Mouse (Mus musculus) CH12.LX (cell line): ENCODE data around the gene Car2. TPM values are rescaled to one million over a fixed set of nuclear protein-coding genes. Genes with fewer than 3 reads are reported as not detected.

Experiments used
- DNase-seq: peaks from one replicate; pipeline ENCODE4 v3.0.0-alpha.2; 2013; ENCODE audit errors: extremely low read depth
- H3K27ac ChIP-seq: 2 replicates; pipeline ENCODE4 v1.5.1; 2012; ENCODE audit warnings: low read depth, mild to moderate bottlenecking, control low read depth, moderate library complexity; ENCODE audit not compliant: insufficient read depth
- H3K27me3 ChIP-seq: replicated peaks from 2 replicates; pipeline ENCODE3; 2012; ENCODE audit warnings: inconsistent platforms
- H3K36me3 ChIP-seq, 2 experiments: replicated peaks in 1 of 2; 2 replicates each; pipeline versions ENCODE3 to v1.6.1; 2012; ENCODE audit warnings: inconsistent platforms in 1 of 2, low read length in 1 of 2, mild to moderate bottlenecking in 1 of 2, mixed read lengths in 1 of 2, moderate library complexity in 1 of 2; ENCODE audit not compliant: control insufficient read depth in 1 of 2, insufficient read depth in 1 of 2
- H3K4me1 ChIP-seq, 2 experiments: 2 replicates each; pipeline ENCODE4 v1.6.1; 2012; ENCODE audit warnings: inconsistent platforms in 1 of 2, moderate library complexity in 1 of 2; ENCODE audit not compliant: insufficient read depth in 2 of 2, control insufficient read depth in 1 of 2
- H3K4me2 ChIP-seq: 2 replicates; pipeline ENCODE4 v1.6.1; 2012; ENCODE audit warnings: low read depth, mild to moderate bottlenecking, control low read depth; ENCODE audit not compliant: poor library complexity, insufficient read depth, severe bottlenecking
- H3K4me3 ChIP-seq, 3 experiments: fragments of 150-350 bp in 1 of 3; sonication (generic) in 1 of 3; replicated peaks in 1 of 3; 2 replicates each; pipeline versions ENCODE3 to v1.5.1; 2011 to 2012; ENCODE audit warnings: low read depth in 2 of 3, low read length in 2 of 3, mild to moderate bottlenecking in 2 of 3, moderate library complexity in 2 of 3, control low read depth in 1 of 3, improper control_type of control experiment in 1 of 3, inconsistent platforms in 1 of 3, mixed read lengths in 1 of 3; ENCODE audit not compliant: poor library complexity in 1 of 3
- H3K79me2 ChIP-seq: replicated peaks from 2 replicates; pipeline ENCODE4 v1.6.1; 2012; ENCODE audit warnings: mild to moderate bottlenecking, moderate library complexity; ENCODE audit not compliant: control insufficient read depth, poor library complexity, insufficient read depth, severe bottlenecking; ENCODE audit errors: extremely low read depth
- H3K9ac ChIP-seq: 2 replicates; pipeline ENCODE4 v1.6.1; 2012; ENCODE audit warnings: low read depth, mild to moderate bottlenecking, control low read depth, moderate library complexity; ENCODE audit not compliant: insufficient read depth
- H3K9me3 ChIP-seq: replicated peaks from 2 replicates; pipeline ENCODE3; 2012; ENCODE audit warnings: low read length, inconsistent platforms, mixed read lengths
- BHLHE40 ChIP-seq: IDR thresholded peaks from 2 replicates; pipeline ENCODE4 v1.6.1; 2011; ENCODE audit warnings: mild to moderate bottlenecking, low read depth, low read length, improper control_type of control experiment
- CHD2 ChIP-seq: IDR thresholded peaks from 2 replicates; pipeline ENCODE4 v1.6.1; 2011; ENCODE audit warnings: low read length, improper control_type of control experiment
- E2F4 ChIP-seq: IDR thresholded peaks from 2 replicates; pipeline ENCODE4 v1.6.1; 2011; ENCODE audit warnings: low read depth, low read length, improper control_type of control experiment; ENCODE audit not compliant: insufficient replicate concordance
- ELF1 ChIP-seq: IDR thresholded peaks from 2 replicates; pipeline ENCODE4 v1.6.1; 2014; ENCODE audit warnings: low read depth, mild to moderate bottlenecking, inconsistent platforms, low read length, improper control_type of control experiment
- ETS1 ChIP-seq: conservative IDR thresholded peaks from 2 replicates; pipeline ENCODE4 v1.6.1; 2012; ENCODE audit warnings: low read depth, mild to moderate bottlenecking, inconsistent platforms, low read length, improper control_type of control experiment, moderate library complexity
- GABPA ChIP-seq: IDR thresholded peaks from 2 replicates; pipeline ENCODE4 v1.6.1; 2012; ENCODE audit warnings: low read depth, low read length, improper control_type of control experiment, inconsistent platforms; ENCODE audit not compliant: insufficient replicate concordance
- HCFC1 ChIP-seq: IDR thresholded peaks from 2 replicates; pipeline ENCODE4 v1.6.1; 2012; ENCODE audit warnings: low read depth, mild to moderate bottlenecking, inconsistent platforms, low read length, improper control_type of control experiment
- JUN ChIP-seq: IDR thresholded peaks from 2 replicates; pipeline ENCODE4 v1.6.1; 2011; ENCODE audit warnings: low read depth, mild to moderate bottlenecking, low read length, improper control_type of control experiment, moderate library complexity; ENCODE audit not compliant: insufficient read depth
- KAT2A ChIP-seq: IDR thresholded peaks from 2 replicates; pipeline ENCODE4 v1.6.1; 2012; ENCODE audit warnings: low read length, improper control_type of control experiment, inconsistent platforms; ENCODE audit not compliant: insufficient replicate concordance
- MEF2A ChIP-seq: IDR thresholded peaks from 2 replicates; pipeline ENCODE4 v1.6.1; 2014; ENCODE audit warnings: low read depth, mild to moderate bottlenecking, inconsistent platforms, low read length, improper control_type of control experiment, borderline replicate concordance
- MXI1 ChIP-seq: IDR thresholded peaks from 2 replicates; pipeline ENCODE4 v1.6.1; 2011; ENCODE audit warnings: mild to moderate bottlenecking, low read depth, low read length, improper control_type of control experiment
- MYC ChIP-seq: IDR thresholded peaks from 2 replicates; pipeline ENCODE4 v1.6.1; 2011; ENCODE audit warnings: low read depth, mild to moderate bottlenecking, improper control_type of control experiment, low read length
- NELFE ChIP-seq: IDR thresholded peaks from 2 replicates; pipeline ENCODE4 v1.6.1; 2011; ENCODE audit warnings: low read depth, low read length, improper control_type of control experiment
- NRF1 ChIP-seq: IDR thresholded peaks from 2 replicates; pipeline ENCODE4 v1.6.1; 2014; ENCODE audit warnings: low read depth, mild to moderate bottlenecking, inconsistent platforms, low read length, improper control_type of control experiment, moderate library complexity
- PAX5 ChIP-seq: IDR thresholded peaks from 2 replicates; pipeline ENCODE4 v1.6.1; 2012; ENCODE audit warnings: low read length, inconsistent platforms, mixed read lengths
- RAD21 ChIP-seq: IDR thresholded peaks from 2 replicates; pipeline ENCODE4 v1.6.1; 2011; ENCODE audit warnings: low read depth, mild to moderate bottlenecking, low read length, improper control_type of control experiment, moderate library complexity
- RCOR1 ChIP-seq: conservative IDR thresholded peaks from 2 replicates; pipeline ENCODE4 v1.6.1; 2012; ENCODE audit warnings: low read depth, mild to moderate bottlenecking, inconsistent platforms, low read length, improper control_type of control experiment
- SIN3A ChIP-seq: IDR thresholded peaks from 2 replicates; pipeline ENCODE4 v1.6.1; 2012; ENCODE audit warnings: low read length, improper control_type of control experiment, inconsistent platforms
- TBP ChIP-seq: conservative IDR thresholded peaks from 2 replicates; pipeline ENCODE4 v1.6.1; 2011; ENCODE audit warnings: low read depth, low read length, improper control_type of control experiment
- TCF12 ChIP-seq: IDR thresholded peaks from 2 replicates; pipeline ENCODE4 v1.6.1; 2014; ENCODE audit warnings: low read depth, mild to moderate bottlenecking, inconsistent platforms, low read length, improper control_type of control experiment
- USF1 ChIP-seq: IDR thresholded peaks from 2 replicates; pipeline ENCODE4 v1.6.1; 2014; ENCODE audit warnings: low read depth, mild to moderate bottlenecking, inconsistent platforms, low read length, improper control_type of control experiment
- USF2 ChIP-seq: conservative IDR thresholded peaks from 2 replicates; pipeline ENCODE4 v1.6.1; 2011; ENCODE audit warnings: low read depth, low read length, improper control_type of control experiment
- ZMIZ1 ChIP-seq: IDR thresholded peaks from 2 replicates; pipeline ENCODE4 v1.6.1; 2012; ENCODE audit warnings: low read depth, mild to moderate bottlenecking, inconsistent platforms, low read length, improper control_type of control experiment
- ZNF384 ChIP-seq: IDR thresholded peaks from 2 replicates; pipeline ENCODE4 v1.6.1; 2012; ENCODE audit warnings: low read depth, low read length, improper control_type of control experiment, inconsistent platforms
- dilution Hi-C: fragments of 300-500 bp; cut with MboI; formaldehyde crosslinking; loops from 2 replicates; pipeline ENCODE4 v1.14.3; 2020; ENCODE audit warnings: low sequenced_read_pairs; ENCODE audit not compliant: extremely low pct_unique_long_range_greater_than_20kb, extremely low pct_ligation_motif_present
- in situ Hi-C: fragments of 300-500 bp; cut with MboI; formaldehyde crosslinking; loops from 3 replicates; pipeline ENCODE4 v1.14.3; 2019; ENCODE audit warnings: low sequenced_read_pairs, low pct_ligation_motif_present, low pct_unique_long_range_greater_than_20kb, mixed read lengths
- polyA plus RNA-seq: library from polyadenylated mRNA; unstranded; fragments of >175 nt; gene quantifications from 2 replicates; pipeline ENCODE4 v1.2.1, GENCODE M21; 2012; ENCODE audit warnings: low read depth; ENCODE audit not compliant: insufficient read length
- total RNA-seq, 2 experiments: library from RNA; depleted of rRNA; stranded (reverse); fragments of 300-350 nt in 1 of 2; fragments of >200 nt in 1 of 2; gene quantifications; 2 replicates each; pipeline ENCODE4 v1.2.3; 2012 to 2014

The Car2 gene
- total RNA-seq (2012; rRNA removed), result not detected in 2 replicates
- total RNA-seq (2014; rRNA removed), result 0.16 TPM in 1 of 2 replicates, not detected in the other
- not detected in 2 replicates for polyA plus RNA-seq

- dilution Hi-C loops, result no loop called here
- Histone ChIP-seq H3K79me2 (no peaks in the 10 kb centered on the region), H3K36me3 (no peaks in the 10 kb centered on the region), H3K27me3 (no peaks in the 10 kb centered on the region), H3K9ac (no peak within 1 kb of the TSS), H3K9me3 (peaks cover 10% of the 10 kb centered on the region), H3K4me1 (peaks cover 0 to 9% of the 10 kb centered on the region in 2 experiments; a peak in 2 of 4 replicates), H3K4me3 (no peak within 1 kb of the TSS), H3K4me2 (no peak within 1 kb of the TSS), H3K27ac (no peak within 1 kb of the TSS)
- no peak for DNase-seq
- no peak for TF ChIP-seq KAT2A
- no peak for TF ChIP-seq ZMIZ1
- no peak for TF ChIP-seq TCF12
- TF ChIP-seq SIN3A, result no peak
- TF ChIP-seq MYC, result no peak
- TF ChIP-seq E2F4, result no peak
- no peak for TF ChIP-seq MEF2A
- no peak for TF ChIP-seq RAD21
- no peak for TF ChIP-seq TBP
- no peak for TF ChIP-seq BHLHE40
- no peak for TF ChIP-seq ETS1
- TF ChIP-seq RCOR1, result no peak
- no peak for TF ChIP-seq PAX5
- no peak for TF ChIP-seq USF1
- in situ Hi-C loops, result loop anchor here (25.0 kb wide), 1 partner anchor 176 kb away; no protein-coding TSS in a partner anchor
Measured at GRCm38 (mm10) chr3:14886102-14887098, at the start of gene Car2. Gene Car2 (plus strand): TSS chr3:14886273.

- Histone ChIP-seq H3K36me3 (no peaks in the 10 kb centered on the region), H3K9me3 (no peaks in the 10 kb centered on the region), H3K9ac (no peak overlapping the region), H3K27ac (no peak overlapping the region), H3K27me3 (no peaks in the 10 kb centered on the region), H3K4me3 (no peak overlapping the region), H3K4me1 (peaks cover 4 to 26% of the 10 kb centered on the region in 2 experiments; a peak in 2 of 4 replicates), H3K4me2 (no peak overlapping the region), H3K79me2 (no peaks in the 10 kb centered on the region)
- in situ Hi-C loops (no loop called here), dilution Hi-C loops (no loop called here)
- TF ChIP-seq USF2, result no peak
- no peak for TF ChIP-seq CHD2
- no peak for TF ChIP-seq MXI1
- TF ChIP-seq ZNF384, result no peak
- no peak for TF ChIP-seq ELF1
- TF ChIP-seq JUN, result no peak
- no peak for TF ChIP-seq NELFE
- no peak for TF ChIP-seq NRF1
- no peak for TF ChIP-seq GABPA
- no peak for TF ChIP-seq MEF2A
- TF ChIP-seq HCFC1, result no peak
- DNase-seq, result no peak
Measured at GRCm38 (mm10) chr3:14838936-14839335, 47.1 kb upstream of the Car2 start.
